Mouse (Mus musculus) heart, embryonic 13.5 days (tissue): ENCODE results near the gene Sft2d1. TPM values are rescaled to one million over a fixed set of nuclear protein-coding genes. Genes with fewer than 3 reads are reported as not detected.
A peak's percentile ranks its signal among the peaks of the same experiment; 100 is the strongest.
"Not testable (repeated sequence)": the region's sequence is repeated elsewhere in the genome, so short reads cannot be mapped to it uniquely, and the experiment has no call there.

Experiments used
- ATAC-seq: fragments of 200-750 bp; cut with Nextera tagmentation; 2 replicates; pipeline ENCODE4 v1.8.0; 2017; ENCODE audit warnings: moderate TSS enrichment; ENCODE audit not compliant: insufficient number of reproducible peaks, low FRiP score, low TSS enrichment; ENCODE audit errors: extremely low read depth
- H3K27ac ChIP-seq: fragments of 300-500 bp; sonication (generic); replicated peaks from 2 replicates; pipeline ENCODE4 v1.5.1; 2015; ENCODE audit warnings: moderate library complexity, mild to moderate bottlenecking, inconsistent platforms
- H3K27me3 ChIP-seq: fragments of 300-500 bp; sonication (generic); replicated peaks from 2 replicates; pipeline ENCODE4 v1.6.1; 2015; ENCODE audit warnings: mild to moderate bottlenecking, inconsistent platforms
- H3K36me3 ChIP-seq: fragments of 300-500 bp; sonication (generic); 2 replicates; pipeline ENCODE4 v1.6.1; 2015; ENCODE audit warnings: mild to moderate bottlenecking, inconsistent platforms
- H3K4me1 ChIP-seq: fragments of 300-500 bp; sonication (generic); 2 replicates; pipeline ENCODE4 v1.6.1; 2015; ENCODE audit warnings: inconsistent platforms
- H3K4me2 ChIP-seq: fragments of 300-500 bp; sonication (generic); 2 replicates; pipeline ENCODE4 v1.6.1; 2015; ENCODE audit warnings: inconsistent platforms, mild to moderate bottlenecking, moderate library complexity
- H3K4me3 ChIP-seq: fragments of 300-500 bp; sonication (generic); 2 replicates; pipeline ENCODE4 v1.5.1; 2015; ENCODE audit warnings: moderate library complexity, mild to moderate bottlenecking, inconsistent platforms
- H3K9ac ChIP-seq: fragments of 300-500 bp; sonication (generic); 2 replicates; pipeline ENCODE4 v1.6.1; 2015; ENCODE audit warnings: inconsistent platforms, mild to moderate bottlenecking, moderate library complexity
- H3K9me3 ChIP-seq: fragments of 300-500 bp; sonication (generic); 2 replicates; pipeline ENCODE4 v1.6.1; 2016; ENCODE audit warnings: inconsistent platforms
- WGBS: fragments of 180-500 bp; shearing (Covaris S2); methylation state at CpG from one replicate; pipeline ENCODE4 v1.1.7; 2015; ENCODE audit warnings: mixed read lengths; 5-methylcytosine and 5-hydroxymethylcytosine counted together
- polyA plus RNA-seq: library from polyadenylated mRNA; unstranded; fragments of >200 nt; fragmentation: Nextera tagmentation; extraction: Ambion mirVana; gene quantifications from 2 replicates; pipeline ENCODE4 v1.2.1, GENCODE M21; 2015

Gene Sft2d1
- polyA plus RNA-seq, 1 experiment from 2014 or later = 59.1 TPM

DNA sequence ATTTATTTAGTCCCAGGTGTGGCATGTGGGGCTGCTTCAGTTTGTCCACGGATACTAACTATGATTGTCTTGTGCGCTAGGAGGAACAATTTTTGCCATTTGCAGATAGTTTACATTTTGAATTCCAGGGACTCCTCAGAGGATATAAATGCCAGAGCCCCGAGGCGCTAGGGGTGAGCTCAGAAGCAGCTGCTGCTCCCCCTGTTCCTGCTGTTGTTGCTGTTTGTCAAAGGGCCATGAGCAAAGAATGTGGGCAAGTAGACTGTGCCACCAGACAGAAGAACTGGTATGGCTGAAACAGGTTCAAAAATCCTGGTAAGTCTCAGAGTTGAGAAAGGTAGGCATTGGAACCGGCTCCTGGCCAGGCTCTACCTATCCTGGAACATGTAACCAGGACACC lies 7.2 kb upstream of the Sft2d1 start:
- Histone ChIP-seq H3K9me3 (no peaks in the 10 kb centered on the region), H3K27me3 (no peaks in the 10 kb centered on the region), H3K36me3 (peaks cover 3% of the 10 kb centered on the region), H3K9ac (no peak overlapping the region), H3K4me3 (no peak overlapping the region), H3K4me2 (no peak overlapping the region), H3K27ac (no peak overlapping the region), H3K4me1 (no peaks in the 10 kb centered on the region)
- ATAC-seq = no peak
- 61% methylated on average over 5 of the region's 5 CpGs for WGBS

DNA sequence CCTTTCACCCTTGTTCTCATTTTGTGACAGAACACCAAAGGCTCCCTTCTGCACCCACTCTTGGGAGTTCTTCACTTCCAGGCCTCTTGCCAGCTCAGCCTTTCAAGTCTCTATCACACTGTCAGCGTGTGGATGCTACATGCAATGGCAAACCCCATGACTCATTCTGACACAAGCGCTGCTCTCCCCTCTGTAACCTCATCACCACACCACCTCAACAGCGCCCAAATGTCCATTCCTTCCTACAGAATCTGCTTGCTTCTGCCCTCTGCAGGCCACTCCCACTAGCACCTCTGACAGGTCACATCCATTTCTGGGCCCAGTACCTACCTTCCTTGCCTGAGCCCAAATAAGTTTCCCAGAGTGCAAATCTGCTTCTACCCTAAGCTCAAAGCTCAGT lies 5.1 kb upstream of the Sft2d1 start:
- 31% methylated on average over 3 of the region's 3 CpGs for WGBS
- Histone ChIP-seq H3K9ac (no peak overlapping the region), H3K27ac (no peak overlapping the region), H3K36me3 (no peaks in the 10 kb centered on the region), H3K4me2 (no peak overlapping the region), H3K4me3 (no peak overlapping the region), H3K4me1 (no peaks in the 10 kb centered on the region), H3K9me3 (no peaks in the 10 kb centered on the region), H3K27me3 (no peaks in the 10 kb centered on the region)
- no peak for ATAC-seq

DNA sequence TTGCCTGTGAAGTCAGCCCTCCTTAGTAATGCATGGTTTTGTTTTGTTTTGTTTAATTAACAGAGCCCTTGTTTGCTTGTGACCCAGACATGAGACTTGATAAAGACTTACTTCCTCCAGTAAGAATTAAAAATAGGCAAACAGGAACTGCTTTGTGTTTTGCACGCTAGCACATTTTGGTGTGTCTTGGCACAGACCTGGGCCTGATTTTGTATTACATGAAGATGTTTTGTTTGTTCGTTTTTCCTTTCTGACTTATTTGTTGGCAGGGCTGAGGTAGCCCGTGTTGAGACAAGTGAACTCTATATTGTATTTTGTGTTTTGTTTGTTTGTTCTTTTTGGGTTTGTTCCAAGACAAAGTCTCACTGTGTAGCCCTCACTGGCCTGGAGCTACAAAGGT lies 849 bp downstream of the Sft2d1 start:
- H3K4me3 ChIP-seq = peak overlapping the region; percentile 84
- H3K4me1 ChIP-seq = peaks cover 18% of the 10 kb centered on the region
- H3K4me2 ChIP-seq = peak overlapping the region; percentile 78
- H3K27me3 ChIP-seq = no peaks in the 10 kb centered on the region
- H3K27ac ChIP-seq = no peak overlapping the region
- peak overlapping the region; percentile 91 for H3K9ac ChIP-seq
- 0 out of 2 replicates have a peak, but pooled peaks cover 7% of the 10 kb centered on the region for H3K36me3 ChIP-seq
- ATAC-seq = no peak
- H3K9me3 ChIP-seq = no peaks in the 10 kb centered on the region
- WGBS = 28% methylated on average over 3 of the region's 3 CpGs

DNA sequence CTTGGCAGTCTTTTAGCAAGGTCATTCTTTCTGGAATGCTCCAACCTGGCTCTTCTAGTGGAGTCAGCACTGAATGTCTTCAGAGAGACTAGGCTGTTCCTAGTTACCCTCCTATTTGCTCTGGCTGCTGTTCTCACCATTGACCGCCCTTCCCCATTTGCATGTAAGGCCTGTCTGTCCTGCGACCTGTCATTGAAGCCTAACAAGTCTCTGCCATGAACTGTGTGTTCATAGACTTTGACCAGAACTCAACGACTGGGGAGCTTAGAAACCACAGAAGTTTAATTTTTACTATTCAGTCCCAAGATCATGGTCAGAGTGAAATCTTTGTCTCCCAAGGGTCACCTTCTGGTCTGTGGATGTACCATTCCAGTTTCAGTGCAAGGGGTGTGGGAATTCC lies 3.1 kb downstream of the Sft2d1 start:
- H3K9me3 ChIP-seq = no peaks in the 10 kb centered on the region

DNA sequence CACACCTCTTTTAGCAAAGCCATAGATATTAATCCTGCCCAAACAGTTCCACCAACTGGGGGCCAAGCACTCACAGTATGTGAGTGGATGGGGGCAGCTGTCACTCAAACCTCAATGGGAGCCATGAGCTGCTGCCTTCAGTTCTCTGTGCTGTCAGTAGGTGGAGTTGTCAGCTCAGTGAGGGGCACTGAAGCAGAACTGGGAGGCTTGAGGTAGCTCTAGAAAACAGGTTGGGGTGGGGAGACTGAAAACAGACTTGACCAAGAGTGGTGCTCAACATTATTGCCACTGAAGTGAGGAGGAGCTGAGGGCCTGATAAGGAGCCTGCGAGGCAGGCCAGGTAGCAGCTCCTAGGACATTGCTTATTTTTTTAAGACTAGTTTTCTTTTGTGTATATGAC lies 5.3 kb downstream of the Sft2d1 start:
- ATAC-seq = no peak
- H3K4me2 ChIP-seq = no peak overlapping the region
- WGBS = 58% methylated on average over 1 of the region's 1 CpGs
- 0 out of 2 replicates have a peak, but pooled peaks cover 7% of the 10 kb centered on the region for H3K36me3 ChIP-seq
- no peak overlapping the region for H3K4me3 ChIP-seq
- H3K9me3 ChIP-seq = no peaks in the 10 kb centered on the region
- no peaks in the 10 kb centered on the region for H3K27me3 ChIP-seq
- H3K4me1 ChIP-seq = peaks cover 18% of the 10 kb centered on the region
- H3K9ac ChIP-seq = no peak overlapping the region
- no peak overlapping the region for H3K27ac ChIP-seq

More for the DNA sequence above, 3.1 kb downstream of the Sft2d1 start:
- 89% methylated on average over 3 of the region's 3 CpGs for WGBS
- no peak overlapping the region for H3K4me2 ChIP-seq
- no peak overlapping the region for H3K4me3 ChIP-seq
- 0 out of 2 replicates have a peak, but pooled peaks cover 7% of the 10 kb centered on the region for H3K36me3 ChIP-seq
- no peak for ATAC-seq
- no peak overlapping the region for H3K27ac ChIP-seq
- no peak overlapping the region for H3K9ac ChIP-seq
- H3K4me1 ChIP-seq = peaks cover 18% of the 10 kb centered on the region
- no peaks in the 10 kb centered on the region for H3K27me3 ChIP-seq

DNA sequence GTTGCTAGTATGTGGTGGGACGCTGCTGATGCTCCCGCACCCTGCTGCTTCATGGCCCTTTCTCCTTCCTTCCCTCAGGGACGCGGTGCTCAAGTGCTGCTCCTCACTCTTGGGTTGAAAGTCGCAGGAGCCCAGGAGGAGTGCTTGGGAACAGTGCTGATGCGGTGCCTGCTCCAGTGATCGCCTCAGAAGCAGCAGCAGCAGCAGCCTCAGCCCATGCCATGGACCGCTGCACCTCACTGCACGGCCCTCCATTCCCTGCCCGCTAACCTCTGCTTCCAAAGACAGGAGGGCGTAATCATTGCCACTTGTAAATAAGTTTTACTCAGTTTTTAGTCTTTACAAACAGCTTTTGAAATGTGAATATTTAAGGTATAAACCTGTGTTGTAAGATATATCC lies 16.0 kb downstream of the Sft2d1 start:
- H3K4me3 ChIP-seq, H3K9me3 ChIP-seq, H3K27me3 ChIP-seq, H3K4me1 ChIP-seq, H3K4me2 ChIP-seq, H3K27ac ChIP-seq, H3K9ac ChIP-seq, ATAC-seq: not testable (repeated sequence)
- 80% methylated on average over 10 of the region's 11 CpGs for WGBS
- H3K36me3 ChIP-seq = peaks cover 18% of the 10 kb centered on the region

DNA sequence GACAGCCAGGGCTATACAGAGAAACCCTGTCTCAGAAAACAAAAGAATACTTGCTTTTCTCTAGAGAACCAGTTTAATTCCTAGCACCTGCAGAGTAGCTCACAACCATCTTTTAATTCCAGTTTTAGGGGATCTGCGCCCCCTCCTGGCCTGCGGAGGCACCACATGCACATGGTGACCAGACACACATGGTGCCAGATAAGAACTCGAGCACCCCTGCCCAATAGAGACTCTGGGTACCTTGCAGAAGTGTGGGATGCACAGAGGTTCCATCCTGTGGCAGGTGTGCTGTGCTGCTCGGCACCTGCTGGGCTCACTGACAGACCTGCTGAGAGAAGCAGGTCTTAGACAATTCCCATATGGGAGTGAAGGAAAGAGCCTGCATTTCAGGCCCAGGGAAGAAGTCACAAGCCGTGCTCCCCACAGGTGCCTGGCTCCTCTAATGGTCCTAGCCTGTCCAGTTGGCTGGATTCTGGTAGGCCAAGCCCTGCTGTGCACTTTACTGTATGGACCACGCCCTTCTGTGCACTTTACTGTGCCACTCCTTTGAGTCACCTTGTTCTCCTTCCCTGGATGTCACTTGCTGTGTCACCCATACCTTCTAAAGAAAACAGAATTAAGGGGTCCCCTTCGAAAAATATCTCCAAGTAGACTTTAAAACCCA lies 17.7 kb downstream of the Sft2d1 start:
- Histone ChIP-seq H3K27ac (no peak overlapping the region), H3K27me3 (no peaks in the 10 kb centered on the region), H3K36me3 (peaks cover 14% of the 10 kb centered on the region), H3K9ac (no peak overlapping the region), H3K4me3 (no peak overlapping the region), H3K4me1 (peaks cover 1% of the 10 kb centered on the region; the same call in 1 of the 2 replicates), H3K4me2 (no peak overlapping the region), H3K9me3 (no peaks in the 10 kb centered on the region)
- WGBS = 64% methylated on average over 7 of the region's 7 CpGs
- ATAC-seq = no peak

DNA sequence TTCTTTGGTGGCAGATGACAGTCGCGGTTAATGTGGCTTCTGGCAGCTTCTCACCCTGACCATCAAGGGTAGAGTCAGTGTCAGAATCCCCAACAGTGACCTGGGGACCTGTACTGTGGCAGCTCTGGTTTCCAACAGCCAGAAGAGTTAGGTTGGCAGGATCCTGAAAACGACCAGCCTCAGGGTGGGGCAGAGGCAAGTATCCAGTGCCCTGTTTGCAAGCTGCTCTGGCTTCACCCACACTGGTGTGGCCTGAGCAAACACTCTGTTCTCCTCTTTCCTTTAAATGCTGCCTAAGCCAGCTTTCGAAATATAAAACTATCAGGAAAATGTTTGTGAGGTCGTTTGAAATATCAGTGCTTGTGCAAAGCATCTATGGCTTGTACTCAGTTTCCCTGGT lies 19.7 kb downstream of the Sft2d1 start:
- H3K9ac ChIP-seq = no peak overlapping the region
- H3K4me3 ChIP-seq = no peak overlapping the region
- no peaks in the 10 kb centered on the region for H3K4me1 ChIP-seq
- H3K27me3 ChIP-seq = no peaks in the 10 kb centered on the region
- WGBS = 61% methylated on average over 5 of the region's 5 CpGs
- no peak for ATAC-seq
- H3K4me2 ChIP-seq = no peak overlapping the region
- peaks cover 14% of the 10 kb centered on the region for H3K36me3 ChIP-seq
- H3K9me3 ChIP-seq = no peaks in the 10 kb centered on the region
- H3K27ac ChIP-seq = no peak overlapping the region

DNA sequence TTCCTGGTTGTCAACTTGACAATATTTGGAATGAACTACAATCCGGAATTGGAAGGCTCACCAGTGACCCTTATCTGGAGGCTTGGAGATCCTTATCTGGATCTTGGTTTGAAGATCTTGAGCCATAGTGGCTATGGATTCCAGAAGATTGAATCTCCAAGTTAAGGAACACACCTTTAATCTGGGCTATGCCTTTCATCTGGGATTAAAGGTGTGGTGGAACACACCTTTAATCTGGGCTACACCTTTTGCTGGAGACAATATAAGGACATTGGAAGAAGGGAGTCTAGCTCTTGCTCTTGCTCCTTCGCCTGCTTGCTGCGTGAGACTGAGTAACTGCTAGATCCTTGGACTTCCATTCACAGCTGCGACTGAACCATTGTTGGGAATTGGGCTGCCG lies 26.3 kb downstream of the Sft2d1 start, which contains the start of gene Prr18:
Gene Prr18 (plus strand): TSS at position 301 of the 400 bp plus-strand sequence.
- WGBS = 91% methylated on average over 1 of the region's 5 CpGs
- Histone ChIP-seq H3K27me3 (peaks cover 46% of the 10 kb centered on the region), H3K4me1 (peaks cover 24% of the 10 kb centered on the region)
- not testable (repeated sequence) for H3K27ac ChIP-seq, H3K36me3 ChIP-seq, H3K4me3 ChIP-seq, H3K9me3 ChIP-seq, ATAC-seq, H3K4me2 ChIP-seq, H3K9ac ChIP-seq

DNA sequence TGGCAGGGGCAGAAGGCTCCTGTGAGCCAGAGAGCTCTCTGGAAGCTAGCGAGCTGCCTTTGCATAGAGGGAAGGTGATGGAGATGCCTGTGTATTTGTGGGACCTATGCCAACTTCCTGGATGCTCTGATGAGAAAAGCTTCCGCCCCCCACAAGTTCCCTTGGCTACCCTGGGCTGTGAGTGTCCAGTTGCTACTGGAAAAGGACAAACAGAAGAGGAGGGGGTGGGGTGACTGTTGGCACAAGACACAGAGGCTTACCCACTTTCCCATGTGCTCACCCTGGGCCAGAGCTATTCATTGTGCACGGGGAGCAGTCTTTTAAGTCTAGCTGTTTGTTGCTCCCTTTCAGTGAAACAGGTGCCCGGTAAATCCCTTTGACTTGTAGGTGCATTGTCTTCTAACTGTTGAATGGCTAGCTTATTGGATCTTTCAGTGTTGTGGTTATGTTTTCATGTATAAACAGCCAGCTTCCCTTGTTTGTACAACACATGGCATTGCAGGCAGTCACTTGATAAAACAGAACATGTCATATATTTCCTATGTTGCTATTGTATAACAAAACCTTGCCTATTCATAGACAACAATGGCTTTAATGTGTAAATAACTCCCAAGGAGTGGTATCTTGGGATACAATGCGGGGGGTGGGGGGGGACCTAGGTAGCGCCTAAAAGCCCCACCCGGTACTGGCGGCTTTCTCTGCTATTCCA lies 28.9 kb downstream of the Sft2d1 start:
- Histone ChIP-seq H3K4me2 (peak overlapping the region; percentile 98), H3K4me3 (peak overlapping the region; percentile 59), H3K27ac (no peak overlapping the region), H3K9me3 (no peaks in the 10 kb centered on the region), H3K4me1 (peaks cover 24% of the 10 kb centered on the region), H3K9ac (peak overlapping the region; percentile 75; the same call in 1 of the 2 replicates), H3K36me3 (no peaks in the 10 kb centered on the region), H3K27me3 (peaks cover 71% of the 10 kb centered on the region)
- no peak for ATAC-seq
- WGBS = 24% methylated on average over 8 of the region's 8 CpGs

DNA sequence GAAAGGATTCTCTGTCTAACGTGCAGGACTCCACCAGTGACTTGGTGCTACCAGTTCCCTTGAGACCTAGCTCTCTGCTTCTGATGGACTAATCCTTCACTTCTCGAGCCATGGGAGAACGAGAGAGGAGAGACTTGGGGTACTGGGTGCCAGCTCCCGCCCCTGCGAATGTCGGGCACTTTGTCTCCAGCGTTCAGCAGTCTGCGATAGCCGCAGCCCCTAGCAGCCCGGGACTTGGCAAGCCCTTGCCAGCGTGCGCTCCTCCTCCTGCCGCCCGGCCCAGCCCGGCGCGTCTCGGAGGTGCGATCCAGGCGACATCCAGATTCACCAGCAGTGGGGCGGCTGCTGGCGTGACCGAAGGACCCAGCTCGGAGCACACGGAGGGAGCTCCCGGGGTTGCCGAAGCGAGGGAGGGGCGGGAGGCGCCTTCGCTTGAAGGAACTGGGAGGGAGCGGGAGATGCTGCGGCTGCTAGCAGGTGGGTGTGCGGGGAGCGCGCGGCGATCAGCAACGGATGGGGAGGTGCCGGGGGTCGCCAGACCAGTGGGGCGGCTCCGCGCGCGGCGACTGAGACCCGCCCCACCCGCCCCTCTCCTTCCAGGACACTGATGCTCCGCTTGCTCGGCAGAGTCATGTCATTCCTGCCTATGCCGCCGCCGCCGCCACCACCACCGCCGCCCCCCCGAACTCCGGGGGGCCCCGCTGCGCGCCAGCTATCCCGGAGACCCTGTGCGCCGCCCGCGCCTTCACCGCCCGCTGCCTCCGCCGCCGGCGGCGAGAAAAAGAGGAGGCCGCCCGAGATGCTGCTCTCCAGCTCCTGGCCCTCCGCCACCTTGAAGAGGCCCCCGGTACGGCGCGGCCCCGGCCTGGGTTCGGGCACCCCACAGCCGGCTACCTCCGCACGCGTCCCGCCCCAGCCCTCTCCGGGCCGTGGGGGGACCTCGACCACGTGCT lies 29.8 kb downstream of the Sft2d1 start:
- Histone ChIP-seq H3K4me1 (peaks cover 24% of the 10 kb centered on the region), H3K4me3 (peak overlapping the region; percentile 59), H3K36me3 (no peaks in the 10 kb centered on the region), H3K27me3 (peaks cover 75% of the 10 kb centered on the region), H3K27ac (no peak overlapping the region), H3K9me3 (no peaks in the 10 kb centered on the region), H3K4me2 (peak overlapping the region; percentile 98), H3K9ac (peak overlapping the region; percentile 75)
- WGBS = under 1% methylated on average over 71 of the region's 92 CpGs
- no peak for ATAC-seq
